15 mouse cellular contexts compared by ENCODE assay signal in genomic region chr15:30827424-30828263, GRCm38 (mm10).
DNase-seq lines count a peak whose midpoint lies in the region; ATAC-seq and TF ChIP-seq lines count a peak whose summit lies in the region.
"Had no signal": no experiment of that assay in that cellular context is flagged by ENCODE, and none has a peak within 500 bp of the region (broad histone marks: within the 10 kb centered on the region; RNA-seq: fewer than 3 reads in every experiment).

No protein-coding gene starts in this region.

- no peak overlapping the region for H3K4me3 ChIP-seq in forebrain, embryonic 16.5 days (replicated peaks; ENCODE audit: low read length)
- H3K4me3 ChIP-seq in layer of hippocampus, adult 2 months = no peak overlapping the region
- H3K4me3 ChIP-seq in midbrain, embryonic 15.5 days = no peak overlapping the region
- H3K4me3 ChIP-seq: heart, adult 2 months; limb, embryonic 12.5 days had no signal

- no peak for TF ChIP-seq POLR2A in brain, embryonic 14.5 days (IDR thresholded peaks at IDR 0.05; ENCODE audit: borderline replicate concordance, extremely low read depth, insufficient read depth, insufficient read length, poor library complexity, severe bottlenecking)

- peak overlapping the region; percentile 35 for H3K27ac ChIP-seq in forebrain, embryonic 16.5 days (ENCODE audit: low read length)
- peak overlapping the region; percentile 23; the same call in 1 of the 2 replicates for H3K27ac ChIP-seq in layer of hippocampus, adult 2 months
- peak overlapping the region; percentile 27 for H3K27ac ChIP-seq in midbrain, embryonic 15.5 days
- H3K27ac ChIP-seq: heart, adult 2 months; limb, embryonic 12.5 days had no signal

- ATAC-seq in forebrain, embryonic 16.5 days = peak; percentile 71
- peak; percentile 74 for ATAC-seq in midbrain, embryonic 15.5 days (replicated peaks)
- ATAC-seq: intestine, postnatal 0 days; liver, postnatal 0 days had no signal

- H3K9ac ChIP-seq in forebrain, embryonic 16.5 days (replicated peaks; ENCODE audit: low read depth, low read length) = no peak overlapping the region
- H3K9ac ChIP-seq in midbrain, embryonic 15.5 days = no peak overlapping the region
- H3K9ac ChIP-seq: limb, embryonic 12.5 days; liver, postnatal 0 days had no signal

- DNase-seq in brain, embryonic 14.5 days (ENCODE audit: low read depth) = peak; percentile 70
- DNase-seq in layer of hippocampus, adult 2 months (ENCODE audit: low spot score in 2 of 2) = peak; percentile 26 to 53
- no peak for DNase-seq in adipocyte (ENCODE audit: low spot score)
- DNase-seq in urinary bladder, postnatal 10 days (ENCODE audit: low spot score) = no peak
- no peak for DNase-seq in ovary, postnatal 14 days (ENCODE audit: low spot score)
- DNase-seq: cerebellum, postnatal 36 days; heart, adult 2 months; heart, postnatal 14 days; kidney, postnatal 4 days; liver, postnatal 0 days; thymus, postnatal 14 days had no signal

- TF ChIP-seq CTCF in brain, embryonic 14.5 days (IDR thresholded peaks at IDR 0.05; ENCODE audit: borderline replicate concordance, extremely low read depth, insufficient read depth, insufficient read length) = no peak
- TF ChIP-seq CTCF in layer of hippocampus, adult 2 months (conservative IDR thresholded peaks at IDR 0.05) = 0 out of 2 replicates have a peak, but pooled peaks have one; percentile 5

- no peaks in the 10 kb centered on the region for H3K9me3 ChIP-seq in forebrain, embryonic 16.5 days (ENCODE audit: control insufficient read depth, low read length)
- no peaks in the 10 kb centered on the region for H3K9me3 ChIP-seq in midbrain, embryonic 15.5 days
- H3K9me3 ChIP-seq: limb, embryonic 12.5 days had no signal

- H3K27me3 ChIP-seq in forebrain, embryonic 16.5 days (replicated peaks; ENCODE audit: control insufficient read depth, insufficient read depth, low read length) = no peaks in the 10 kb centered on the region
- H3K27me3 ChIP-seq in midbrain, embryonic 15.5 days (replicated peaks) = no peaks in the 10 kb centered on the region
- H3K27me3 ChIP-seq: limb, embryonic 12.5 days had no signal

- no peak overlapping the region for H3K4me2 ChIP-seq in forebrain, embryonic 16.5 days (ENCODE audit: low read length)
- no peak overlapping the region for H3K4me2 ChIP-seq in midbrain, embryonic 15.5 days
- H3K4me2 ChIP-seq: limb, embryonic 12.5 days had no signal

- H3K4me1 ChIP-seq in forebrain, embryonic 16.5 days (replicated peaks; ENCODE audit: control insufficient read depth, insufficient read depth, low read length) = peaks cover 6% of the 10 kb centered on the region
- H3K4me1 ChIP-seq in midbrain, embryonic 15.5 days = no peaks in the 10 kb centered on the region; the same call in 1 of the 2 replicates
- H3K4me1 ChIP-seq: limb, embryonic 12.5 days had no signal

- no peaks in the 10 kb centered on the region for H3K36me3 ChIP-seq in forebrain, embryonic 16.5 days (ENCODE audit: control insufficient read depth, insufficient read depth)
- no peaks in the 10 kb centered on the region for H3K36me3 ChIP-seq in midbrain, embryonic 15.5 days (replicated peaks)
- H3K36me3 ChIP-seq: limb, embryonic 12.5 days had no signal

- 56% methylated on average over 17 of the region's 17 CpGs for WGBS in forebrain, embryonic 16.5 days
- WGBS in midbrain, embryonic 15.5 days = 56% methylated on average over 17 of the region's 17 CpGs

Comparison
In these comparisons a context has a peak if more than half of its experiments do, and no peak if none do; other contexts are left out.
1. DNase-seq: peak in brain, embryonic 14.5 days (single experiment) and layer of hippocampus, adult 2 months (2 of 2); none in adipocyte (single experiment), urinary bladder, postnatal 10 days (single experiment) and ovary, postnatal 14 days (single experiment).
2. Peak in every context shown above with its lines, with median percentiles within 50 percentile points of each other: H3K27ac ChIP-seq.